Mouse (Mus musculus) liver, postnatal 0 days (tissue): ENCODE results near the gene Carmil2. TPM values are rescaled to one million over a fixed set of nuclear protein-coding genes. Genes with fewer than 3 reads are reported as not detected.
A peak's percentile ranks its signal among the peaks of the same experiment; 100 is the strongest.

Source experiments
- ATAC-seq: fragments of 200-750 bp; cut with Nextera tagmentation; 2 replicates; pipeline ENCODE4 v1.8.0; 2017; ENCODE audit warnings: mild to moderate bottlenecking, moderate library complexity
- DNase-seq: peaks from one replicate; pipeline ENCODE4 v3.0.0-alpha.2; 2016
- H3K27ac ChIP-seq: fragments of 300-500 bp; sonication (generic); 2 replicates; pipeline ENCODE4 v1.5.1; 2014; ENCODE audit warnings: antibody characterized with exemption, moderate library complexity, mild to moderate bottlenecking, low read depth
- H3K27me3 ChIP-seq: fragments of 300-500 bp; sonication (generic); 2 replicates; pipeline ENCODE4 v1.6.1; 2014; ENCODE audit warnings: low read length, control low read depth, mixed read lengths; ENCODE audit not compliant: insufficient read depth
- H3K36me3 ChIP-seq: fragments of 300-500 bp; sonication (generic); replicated peaks from 2 replicates; pipeline ENCODE4 v1.6.1; 2014; ENCODE audit warnings: mild to moderate bottlenecking, control low read depth, low read length, moderate library complexity, mixed read lengths; ENCODE audit not compliant: insufficient read depth
- H3K4me1 ChIP-seq: fragments of 300-500 bp; sonication (generic); 2 replicates; pipeline ENCODE4 v1.6.1; 2014; ENCODE audit warnings: antibody characterized with exemption, mild to moderate bottlenecking, control low read depth; ENCODE audit not compliant: insufficient read depth
- H3K4me2 ChIP-seq: fragments of 300-500 bp; sonication (generic); 2 replicates; pipeline ENCODE4 v1.6.1; 2014; ENCODE audit warnings: low read depth, mild to moderate bottlenecking, low read length, moderate library complexity, mixed read lengths
- H3K4me3 ChIP-seq: fragments of 300-500 bp; sonication (generic); 2 replicates; pipeline ENCODE4 v1.5.1; 2014; ENCODE audit warnings: low read depth, low read length
- H3K9ac ChIP-seq: fragments of 300-500 bp; sonication (generic); replicated peaks from 2 replicates; pipeline ENCODE4 v1.6.1; 2014; ENCODE audit warnings: mild to moderate bottlenecking, moderate library complexity
- H3K9me3 ChIP-seq: fragments of 300-500 bp; sonication (generic); 2 replicates; pipeline ENCODE4 v1.6.1; 2016; ENCODE audit warnings: mild to moderate bottlenecking, control low read depth, low read length, mixed read lengths
- CTCF ChIP-seq: sonication (generic); IDR thresholded peaks from 2 replicates; pipeline ENCODE4 v1.5.1; 2016; ENCODE audit warnings: antibody characterized with exemption, low read depth
- EP300 ChIP-seq: IDR thresholded peaks from 2 replicates; pipeline ENCODE4 v1.6.1; 2016; ENCODE audit warnings: antibody characterized with exemption, low read depth, mild to moderate bottlenecking
- WGBS: fragments of 180-500 bp; shearing (Covaris S2); extraction: QIAGEN DNeasy Blood & Tissue Kit; methylation state at CpG from one replicate; pipeline ENCODE4 v1.1.7; 2014; ENCODE audit not compliant: insufficient replicate concordance; 5-methylcytosine and 5-hydroxymethylcytosine counted together
- polyA plus RNA-seq: library from polyadenylated mRNA; unstranded; fragments of >200 nt; fragmentation: Nextera tagmentation; extraction: Ambion mirVana; gene quantifications from 2 replicates; pipeline ENCODE4 v1.2.1, GENCODE M21; 2015

The Carmil2 gene
- polyA plus RNA-seq, 1 experiment from 2014 or later, result 0.73 TPM

DNA sequence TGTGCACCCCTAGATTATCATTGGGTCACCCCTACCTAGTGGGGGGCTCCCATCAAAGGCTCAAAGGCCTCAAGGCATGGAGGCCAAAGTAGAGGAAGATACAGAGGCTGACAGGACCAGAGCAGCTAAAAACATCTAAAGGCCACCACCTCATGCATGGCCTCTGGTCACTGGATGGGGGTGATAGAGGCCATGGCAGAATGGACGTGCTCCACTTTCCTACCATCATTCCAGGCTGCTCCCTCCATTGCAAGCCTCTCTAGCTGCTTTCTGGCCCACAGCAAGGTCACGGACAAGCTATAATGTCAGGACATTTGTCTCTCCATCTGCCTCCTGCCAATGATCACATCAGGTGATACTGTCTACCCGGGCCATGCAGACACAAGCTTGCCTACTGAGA lies 26.2 kb downstream of the Carmil2 start:
- Histone ChIP-seq H3K27ac (no peak overlapping the region), H3K36me3 (no peaks in the 10 kb centered on the region), H3K4me1 (peaks cover 6% of the 10 kb centered on the region), H3K4me3 (no peak overlapping the region), H3K9ac (no peak overlapping the region), H3K9me3 (no peaks in the 10 kb centered on the region), H3K27me3 (no peaks in the 10 kb centered on the region), H3K4me2 (no peak overlapping the region)
- TF ChIP-seq EP300 (no peak), CTCF (no peak)
- no peak for ATAC-seq
- DNase-seq, result no peak
- WGBS, result 73% methylated on average over 3 of the region's 3 CpGs

DNA sequence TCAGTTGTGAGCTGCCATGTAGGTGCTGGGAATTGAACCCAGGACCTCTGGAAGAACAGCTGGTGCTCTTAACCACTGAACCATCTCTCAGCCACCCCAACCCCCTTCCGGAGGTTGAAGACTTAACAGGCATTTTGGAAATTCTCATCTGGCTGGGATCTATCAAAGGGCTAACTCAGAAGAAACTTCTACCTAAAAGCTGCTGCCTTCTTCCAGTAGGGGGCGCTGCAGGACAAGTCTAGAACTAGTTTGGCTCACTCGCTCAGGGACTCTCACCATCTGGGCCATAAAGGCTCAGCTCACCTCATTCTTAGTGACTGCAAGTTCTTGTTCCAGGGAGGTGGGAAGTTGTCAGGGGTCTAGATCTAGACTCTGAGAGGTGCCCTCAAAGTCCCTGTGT lies 28.1 kb downstream of the Carmil2 start:
- Histone ChIP-seq H3K4me1 (no peaks in the 10 kb centered on the region), H3K4me2 (no peak overlapping the region), H3K27me3 (no peaks in the 10 kb centered on the region), H3K9me3 (no peaks in the 10 kb centered on the region), H3K9ac (no peak overlapping the region), H3K4me3 (no peak overlapping the region), H3K36me3 (no peaks in the 10 kb centered on the region), H3K27ac (no peak overlapping the region)
- DNase-seq, result peak; percentile 92
- 5% methylated on average over 3 of the region's 3 CpGs for WGBS
- peak; percentile 71 for ATAC-seq
- TF ChIP-seq EP300, result peak; percentile 19; the same call in 1 of the 2 replicates
- peak; percentile 95 for TF ChIP-seq CTCF

DNA sequence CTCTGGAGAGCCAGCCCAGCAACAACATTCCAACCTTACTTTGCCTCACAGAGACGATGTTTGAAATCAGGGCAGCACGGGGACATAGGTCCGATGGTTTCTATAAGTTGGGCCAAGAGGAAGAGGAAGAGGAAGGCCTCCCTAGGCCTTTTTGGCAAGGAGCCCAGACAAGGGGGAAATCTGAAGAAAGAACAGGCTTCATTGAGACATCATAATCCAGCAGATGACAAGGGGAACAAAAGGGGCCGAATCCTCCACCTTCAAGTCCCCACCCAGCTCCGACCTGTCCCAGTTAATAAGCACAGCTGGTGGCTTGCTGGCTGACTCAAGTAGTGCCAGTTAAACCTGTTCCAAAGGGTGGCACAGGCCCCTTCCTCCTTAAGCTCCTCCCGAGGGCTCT lies 29.0 kb downstream of the Carmil2 start:
- ATAC-seq (no peak), DNase-seq (peak; percentile 19)
- 41% methylated on average over 6 of the region's 6 CpGs for WGBS
- H3K27me3 ChIP-seq, result no peaks in the 10 kb centered on the region
- no peak overlapping the region for H3K4me3 ChIP-seq
- no peak overlapping the region for H3K9ac ChIP-seq
- H3K4me1 ChIP-seq, result no peaks in the 10 kb centered on the region
- no peak overlapping the region for H3K4me2 ChIP-seq
- H3K36me3 ChIP-seq, result no peaks in the 10 kb centered on the region
- no peak overlapping the region for H3K27ac ChIP-seq
- no peak for TF ChIP-seq CTCF
- TF ChIP-seq EP300, result no peak
- H3K9me3 ChIP-seq, result no peaks in the 10 kb centered on the region

DNA sequence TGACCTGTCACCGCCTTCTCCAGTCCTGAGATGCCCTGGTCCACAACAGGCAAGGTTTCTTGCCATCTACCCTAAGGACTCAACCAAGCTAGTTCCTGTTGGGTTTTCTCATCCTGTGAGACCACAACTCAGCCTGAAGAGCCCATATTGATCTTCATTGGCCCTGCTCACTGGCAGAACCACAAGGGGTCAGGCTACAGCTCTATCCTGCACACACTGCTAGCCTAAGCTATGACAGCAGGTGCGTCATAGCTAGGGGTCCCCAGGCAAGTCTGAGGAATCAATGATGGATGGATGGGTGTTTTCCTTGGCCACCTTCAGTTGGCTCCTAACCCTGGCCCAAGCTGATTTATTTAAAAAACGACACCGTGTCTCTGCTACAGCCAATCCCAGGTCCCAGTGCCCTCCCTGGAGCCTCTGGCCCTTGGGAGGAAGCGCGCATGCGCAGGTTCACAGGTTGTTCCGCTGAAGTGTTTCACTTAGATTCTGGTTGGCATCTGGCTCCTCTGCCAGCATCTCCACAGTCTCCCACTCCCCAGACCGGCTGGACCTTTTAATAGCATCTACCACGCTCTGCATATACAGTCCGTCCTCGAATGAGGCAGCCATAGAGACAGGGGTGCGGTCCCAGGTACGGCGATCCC lies 30.4 kb downstream of the Carmil2 start:
- no peak for ATAC-seq
- Histone ChIP-seq H3K27me3 (no peaks in the 10 kb centered on the region), H3K4me1 (no peaks in the 10 kb centered on the region), H3K9ac (no peak overlapping the region), H3K27ac (no peak overlapping the region), H3K4me2 (no peak overlapping the region), H3K4me3 (no peak overlapping the region), H3K9me3 (no peaks in the 10 kb centered on the region), H3K36me3 (no peaks in the 10 kb centered on the region)
- no peak for DNase-seq
- WGBS, result 87% methylated on average over 15 of the region's 15 CpGs
- peak; percentile 25; the same call in 1 of the 2 replicates for TF ChIP-seq CTCF
- no peak for TF ChIP-seq EP300

DNA sequence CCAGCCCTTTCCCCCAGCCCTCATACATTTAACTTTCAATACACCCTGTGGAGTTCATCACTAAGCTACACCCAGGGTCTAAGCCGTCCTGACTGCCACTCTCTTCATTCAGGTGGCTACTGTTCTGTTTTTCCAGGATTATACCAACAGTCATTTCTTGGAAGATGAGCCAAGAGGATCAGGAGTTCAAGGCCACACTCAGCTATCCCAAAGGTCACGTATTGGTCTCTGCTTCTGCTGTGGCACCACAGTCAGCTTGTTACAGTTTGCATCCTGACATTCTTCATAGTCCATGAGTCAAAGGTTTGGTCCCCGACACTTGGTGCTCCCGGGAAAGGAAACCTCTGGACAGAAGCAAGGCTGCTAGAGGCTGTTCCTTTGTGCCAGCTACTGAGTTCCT lies 33.6 kb downstream of the Carmil2 start:
- H3K4me1 ChIP-seq, result no peaks in the 10 kb centered on the region
- H3K27me3 ChIP-seq, result no peaks in the 10 kb centered on the region
- TF ChIP-seq CTCF (no peak), EP300 (no peak)
- no peaks in the 10 kb centered on the region; the same call in 1 of the 2 replicates for H3K36me3 ChIP-seq
- H3K9me3 ChIP-seq, result no peaks in the 10 kb centered on the region
- no peak for DNase-seq
- H3K27ac ChIP-seq, result no peak overlapping the region
- WGBS, result 73% methylated on average over 4 of the region's 4 CpGs
- H3K4me2 ChIP-seq, result no peak overlapping the region
- ATAC-seq, result no peak
- H3K9ac ChIP-seq, result no peak overlapping the region
- no peak overlapping the region for H3K4me3 ChIP-seq

DNA sequence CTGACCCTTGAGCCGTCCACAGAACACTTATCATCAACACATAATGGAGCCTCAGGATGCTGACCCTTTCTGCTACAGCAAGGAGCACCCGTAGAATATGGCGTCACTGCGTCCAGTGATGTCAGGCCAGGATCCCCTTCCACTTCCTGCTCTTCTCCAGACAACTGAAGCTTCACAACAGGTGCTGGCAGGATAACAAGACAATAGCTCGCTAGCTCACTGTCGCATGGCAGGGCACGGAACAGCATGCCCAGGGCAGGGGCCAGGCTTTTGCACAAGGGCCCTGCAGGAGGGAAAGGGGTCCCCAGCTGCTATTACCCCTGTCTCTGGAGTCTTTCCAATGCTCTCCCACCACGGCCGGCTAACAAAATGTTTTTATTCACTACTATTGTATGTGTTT lies 36.8 kb downstream of the Carmil2 start:
- Histone ChIP-seq H3K4me1 (no peaks in the 10 kb centered on the region), H3K9me3 (no peaks in the 10 kb centered on the region), H3K9ac (no peak overlapping the region), H3K27ac (no peak overlapping the region), H3K27me3 (no peaks in the 10 kb centered on the region), H3K36me3 (no peaks in the 10 kb centered on the region; the same call in 1 of the 2 replicates), H3K4me3 (no peak overlapping the region), H3K4me2 (no peak overlapping the region)
- ATAC-seq (no peak), DNase-seq (no peak)
- 84% methylated on average over 9 of the region's 9 CpGs for WGBS
- no peak for TF ChIP-seq CTCF
- TF ChIP-seq EP300, result no peak

DNA sequence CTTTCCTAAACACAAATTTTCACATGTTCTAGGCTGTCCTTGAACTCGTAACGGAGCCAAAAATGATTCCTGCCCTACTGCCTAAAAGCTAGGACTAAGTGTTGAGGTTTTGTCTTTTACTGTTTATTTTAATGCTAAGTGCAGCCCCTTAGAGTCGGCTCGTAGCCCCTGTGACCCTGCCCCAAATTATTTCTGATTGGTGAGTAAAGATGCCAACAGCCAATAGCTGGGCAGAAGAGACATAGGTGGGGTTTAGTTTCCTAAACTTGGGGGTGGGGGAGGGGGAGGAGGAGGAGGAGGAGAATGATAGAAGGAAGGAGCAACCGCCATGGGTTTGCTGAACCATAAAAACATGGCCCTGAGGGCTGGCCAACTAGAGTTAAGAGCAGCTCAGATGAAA lies 39.7 kb downstream of the Carmil2 start:
- H3K27ac ChIP-seq, result no peak overlapping the region
- no peak for DNase-seq
- H3K27me3 ChIP-seq, result no peaks in the 10 kb centered on the region
- H3K4me3 ChIP-seq, result no peak overlapping the region
- H3K36me3 ChIP-seq, result no peaks in the 10 kb centered on the region; the same call in 1 of the 2 replicates
- ATAC-seq, result no peak
- no peak for TF ChIP-seq EP300
- TF ChIP-seq CTCF, result no peak
- no peaks in the 10 kb centered on the region for H3K4me1 ChIP-seq
- 77% methylated on average over 5 of the region's 5 CpGs for WGBS
- no peak overlapping the region for H3K9ac ChIP-seq
- no peaks in the 10 kb centered on the region for H3K9me3 ChIP-seq
- no peak overlapping the region for H3K4me2 ChIP-seq
